Mouse (Mus musculus) hindbrain, postnatal 0 days (tissue): Measurements from ENCODE around the gene Grik3. TPM values are rescaled to one million over a fixed set of nuclear protein-coding genes. Genes with fewer than 3 reads are reported as not detected.

ENCODE experiments used
- ATAC-seq: fragments of 200-750 bp; cut with Nextera tagmentation; 2 replicates; pipeline ENCODE4 v1.8.0; 2017; ENCODE audit warnings: mild to moderate bottlenecking, moderate TSS enrichment, moderate library complexity
- DNase-seq: peaks from one replicate; pipeline ENCODE4 v3.0.0-alpha.2; 2015; ENCODE audit warnings: low spot score
- H3K27ac ChIP-seq: fragments of 300-500 bp; sonication (generic); 2 replicates; pipeline ENCODE4 v1.5.1; 2014; ENCODE audit warnings: mild to moderate bottlenecking
- H3K27me3 ChIP-seq: fragments of 300-500 bp; sonication (generic); 2 replicates; pipeline ENCODE4 v1.6.1; 2014; ENCODE audit warnings: low read length, mixed read lengths; ENCODE audit not compliant: insufficient read depth
- H3K36me3 ChIP-seq: fragments of 300-500 bp; sonication (generic); 2 replicates; pipeline ENCODE4 v1.6.1; 2014; ENCODE audit warnings: low read length, mixed read lengths; ENCODE audit not compliant: insufficient read depth
- H3K4me1 ChIP-seq: fragments of 300-500 bp; sonication (generic); 2 replicates; pipeline ENCODE4 v1.6.1; 2014; ENCODE audit warnings: antibody characterized with exemption, low read length, mixed read lengths; ENCODE audit not compliant: insufficient read depth
- H3K4me2 ChIP-seq: fragments of 300-500 bp; sonication (generic); 2 replicates; pipeline ENCODE4 v1.6.1; 2014; ENCODE audit warnings: low read depth, mild to moderate bottlenecking, low read length, moderate library complexity, mixed read lengths
- H3K4me3 ChIP-seq: fragments of 300-500 bp; sonication (generic); 2 replicates; pipeline ENCODE4 v1.5.1; 2014; ENCODE audit warnings: low read length
- H3K9ac ChIP-seq: fragments of 300-500 bp; sonication (generic); replicated peaks from 2 replicates; pipeline ENCODE4 v1.6.1; 2014; ENCODE audit warnings: mild to moderate bottlenecking, low read length, moderate library complexity, mixed read lengths
- H3K9me3 ChIP-seq: fragments of 300-500 bp; sonication (generic); 2 replicates; pipeline ENCODE4 v1.6.1; 2016; ENCODE audit warnings: low read length, mixed read lengths
- CTCF ChIP-seq: IDR thresholded peaks from 2 replicates; pipeline ENCODE4 v1.5.1; 2016; ENCODE audit warnings: antibody characterized with exemption, control low read depth, low read depth
- WGBS: fragments of 180-500 bp; shearing (Covaris S2); extraction: QIAGEN DNeasy Blood & Tissue Kit; methylation state at CpG from one replicate; pipeline ENCODE4 v1.1.7; 2014; 5-methylcytosine and 5-hydroxymethylcytosine counted together
- polyA plus RNA-seq: library from polyadenylated mRNA; unstranded; fragments of >200 nt; fragmentation: Nextera tagmentation; extraction: Ambion mirVana; gene quantifications from 2 replicates; pipeline ENCODE4 v1.2.1, GENCODE M21; 2015
- total RNA-seq: library from RNA; depleted of rRNA; stranded (reverse); fragments of >200 nt; gene quantifications from 2 replicates; pipeline ENCODE4 v1.2.3, GENCODE M21; 2014

Gene Grik3
- total and polyA plus RNA-seq, 2 experiments from 2014 or later = 4.2 to 32.0 TPM

- Histone ChIP-seq H3K4me1 (no peaks in the 10 kb centered on the region), H3K4me2 (no peak overlapping the region), H3K4me3 (no peak overlapping the region), H3K27ac (no peak overlapping the region), H3K9ac (no peak overlapping the region), H3K36me3 (no peaks in the 10 kb centered on the region), H3K27me3 (no peaks in the 10 kb centered on the region), H3K9me3 (no peaks in the 10 kb centered on the region)
- 90% methylated on average over 9 of the region's 9 CpGs for WGBS
- ATAC-seq (no peak), DNase-seq (no peak)
- no peak for TF ChIP-seq CTCF
These were observed 63.3 kb downstream of the Grik3 start for GRCm38 (mm10) chr4:125553754-125554153.

- Histone ChIP-seq H3K4me3 (no peak overlapping the region), H3K4me1 (peaks cover 6% of the 10 kb centered on the region), H3K36me3 (no peaks in the 10 kb centered on the region), H3K9ac (no peak overlapping the region), H3K27me3 (no peaks in the 10 kb centered on the region), H3K9me3 (no peaks in the 10 kb centered on the region), H3K27ac (no peak overlapping the region), H3K4me2 (no peak overlapping the region)
- WGBS = 64% methylated on average over 14 of the region's 14 CpGs
- 0 out of 2 replicates have a peak, but pooled peaks have one; percentile 21 for ATAC-seq
- peak; percentile 59 for DNase-seq
- TF ChIP-seq CTCF = no peak
These were observed 66.2 kb downstream of the Grik3 start for GRCm38 (mm10) chr4:125556405-125557308.

GRCm38 (mm10) chr4:125559564-125559963 lies 69.1 kb downstream of the Grik3 start:
- H3K27me3 ChIP-seq = no peaks in the 10 kb centered on the region
- H3K9me3 ChIP-seq = no peaks in the 10 kb centered on the region
- ATAC-seq = peak; percentile 36; the same call in 1 of the 2 replicates
- DNase-seq = peak; percentile 69
- no peak overlapping the region for H3K9ac ChIP-seq
- no peak overlapping the region for H3K4me2 ChIP-seq
- peak overlapping the region; percentile 17; the same call in 1 of the 2 replicates for H3K27ac ChIP-seq
- TF ChIP-seq CTCF = no peak
- no peak overlapping the region for H3K4me3 ChIP-seq
- no peaks in the 10 kb centered on the region for H3K36me3 ChIP-seq
- WGBS = 37% methylated on average over 5 of the region's 5 CpGs
- H3K4me1 ChIP-seq = peaks cover 6% of the 10 kb centered on the region

DNA sequence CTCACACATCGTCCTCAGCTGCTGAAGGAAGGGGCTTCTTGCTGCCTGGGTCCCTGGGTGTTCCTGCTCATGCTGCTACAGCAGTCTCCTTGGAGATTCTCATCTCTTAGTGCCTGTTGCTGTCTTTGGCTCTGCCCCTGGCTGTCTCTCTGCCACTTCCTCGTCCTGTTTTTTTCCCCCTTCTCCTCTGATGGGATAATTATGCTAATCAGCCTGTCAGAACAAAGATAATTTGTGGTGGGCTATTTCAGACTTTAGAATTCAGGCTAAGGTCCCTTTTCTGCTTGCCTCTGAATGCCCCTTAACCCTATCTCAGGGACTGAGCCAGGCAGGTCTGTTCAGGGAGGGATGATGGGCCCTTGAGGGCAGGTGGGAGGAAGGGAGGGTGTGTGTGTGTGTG lies 70.3 kb downstream of the Grik3 start:
- Histone ChIP-seq H3K27me3 (no peaks in the 10 kb centered on the region), H3K27ac (no peak overlapping the region), H3K4me3 (no peak overlapping the region), H3K4me2 (no peak overlapping the region), H3K9ac (no peak overlapping the region), H3K4me1 (peaks cover 6% of the 10 kb centered on the region), H3K9me3 (no peaks in the 10 kb centered on the region), H3K36me3 (no peaks in the 10 kb centered on the region)
- WGBS = 10% methylated on average over 2 of the region's 2 CpGs
- ATAC-seq (no peak), DNase-seq (no peak)
- no peak for TF ChIP-seq CTCF

DNA sequence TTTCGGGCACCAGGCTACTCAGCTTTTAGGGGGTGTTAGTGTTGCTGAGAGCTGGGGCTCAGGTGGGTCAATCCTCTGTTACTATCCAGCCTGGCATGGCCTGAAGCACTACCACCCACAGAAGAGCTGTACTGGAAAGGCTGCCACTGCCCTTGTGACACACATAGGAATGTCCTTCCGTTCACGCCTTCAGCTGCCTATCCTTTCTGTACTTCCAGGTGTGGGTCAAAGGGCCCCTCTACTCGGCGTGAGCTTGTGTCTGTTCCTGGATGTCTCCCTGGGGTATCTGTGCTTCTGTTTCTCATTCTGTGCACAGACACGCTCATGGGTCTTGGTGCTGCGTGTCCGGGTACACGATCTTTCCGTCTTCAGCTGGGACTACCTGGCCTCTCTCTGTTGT lies 73.1 kb downstream of the Grik3 start:
- H3K4me1 ChIP-seq = peaks cover 6% of the 10 kb centered on the region
- ATAC-seq = no peak
- H3K4me2 ChIP-seq = no peak overlapping the region

GRCm38 (mm10) chr4:125564008-125564710 lies 73.7 kb downstream of the Grik3 start:
- Histone ChIP-seq H3K9me3 (no peaks in the 10 kb centered on the region), H3K4me2 (no peak overlapping the region), H3K4me1 (peaks cover 6% of the 10 kb centered on the region), H3K27me3 (no peaks in the 10 kb centered on the region), H3K27ac (no peak overlapping the region), H3K36me3 (no peaks in the 10 kb centered on the region), H3K4me3 (no peak overlapping the region), H3K9ac (no peak overlapping the region)
- DNase-seq (no peak), ATAC-seq (no peak)
- no peak for TF ChIP-seq CTCF
- WGBS = 45% methylated on average over 17 of the region's 17 CpGs

More for the DNA sequence above, 73.1 kb downstream of the Grik3 start:
- Histone ChIP-seq H3K36me3 (no peaks in the 10 kb centered on the region), H3K9me3 (no peaks in the 10 kb centered on the region), H3K4me3 (no peak overlapping the region), H3K27ac (no peak overlapping the region), H3K27me3 (no peaks in the 10 kb centered on the region), H3K9ac (no peak overlapping the region)
- WGBS = 74% methylated on average over 10 of the region's 10 CpGs
- TF ChIP-seq CTCF = no peak
- DNase-seq = no peak
